Mouse (Mus musculus) midbrain, embryonic 11.5 days (tissue): Measurements from ENCODE around the gene Pla2g2c. TPM values are rescaled to one million over a fixed set of nuclear protein-coding genes. Genes with fewer than 3 reads are reported as not detected.
A peak's percentile ranks its signal among the peaks of the same experiment; 100 is the strongest.

ENCODE experiments used
- ATAC-seq: fragments of 200-750 bp; cut with Nextera tagmentation; 2 replicates; pipeline ENCODE4 v1.8.0; 2017; ENCODE audit warnings: moderate TSS enrichment, moderate library complexity; ENCODE audit not compliant: low FRiP score
- DNase-seq: peaks from one replicate; pipeline ENCODE4 v3.0.0; 2015; ENCODE audit warnings: low spot score; ENCODE audit errors: missing footprints
- H3K27ac ChIP-seq: fragments of 300-500 bp; sonication (generic); 2 replicates; pipeline ENCODE4 v1.5.1; 2014; ENCODE audit warnings: low read depth, low read length
- H3K27me3 ChIP-seq: fragments of 300-500 bp; sonication (generic); 2 replicates; pipeline ENCODE4 v1.6.1; 2014; ENCODE audit warnings: mild to moderate bottlenecking, low read length, moderate library complexity, mixed read lengths; ENCODE audit not compliant: control insufficient read depth, insufficient read depth
- H3K36me3 ChIP-seq: fragments of 300-500 bp; sonication (generic); 2 replicates; pipeline ENCODE4 v1.6.1; 2014; ENCODE audit warnings: mild to moderate bottlenecking, low read length, moderate library complexity, mixed read lengths; ENCODE audit not compliant: control insufficient read depth, insufficient read depth
- H3K4me1 ChIP-seq: fragments of 300-500 bp; sonication (generic); 2 replicates; pipeline ENCODE4 v1.6.1; 2014; ENCODE audit warnings: low read length; ENCODE audit not compliant: control insufficient read depth, insufficient read depth
- H3K4me2 ChIP-seq: fragments of 300-500 bp; sonication (generic); 2 replicates; pipeline ENCODE4 v1.6.1; 2014; ENCODE audit warnings: mild to moderate bottlenecking, moderate library complexity
- H3K4me3 ChIP-seq: fragments of 300-500 bp; sonication (generic); 2 replicates; pipeline ENCODE4 v1.5.1; 2014; ENCODE audit warnings: low read depth, low read length
- H3K9ac ChIP-seq: fragments of 300-500 bp; sonication (generic); 2 replicates; pipeline ENCODE4 v1.6.1; 2014; ENCODE audit warnings: low read length
- H3K9me3 ChIP-seq: fragments of 300-500 bp; sonication (generic); 2 replicates; pipeline ENCODE4 v1.6.1; 2016; ENCODE audit warnings: low read length; ENCODE audit not compliant: control insufficient read depth
- WGBS: fragments of 180-500 bp; shearing (Covaris S2); extraction: QIAGEN DNeasy Blood & Tissue Kit; methylation state at CpG from one replicate; pipeline ENCODE4 v1.1.7; 2014; 5-methylcytosine and 5-hydroxymethylcytosine counted together
- polyA plus RNA-seq: library from polyadenylated mRNA; unstranded; fragments of >200 nt; fragmentation: Nextera tagmentation; extraction: Ambion mirVana; gene quantifications from 2 replicates; pipeline ENCODE4 v1.2.1, GENCODE M21; 2014

Gene Pla2g2c
- polyA plus RNA-seq, 1 experiment from 2014 or later: 0.96 TPM

DNA sequence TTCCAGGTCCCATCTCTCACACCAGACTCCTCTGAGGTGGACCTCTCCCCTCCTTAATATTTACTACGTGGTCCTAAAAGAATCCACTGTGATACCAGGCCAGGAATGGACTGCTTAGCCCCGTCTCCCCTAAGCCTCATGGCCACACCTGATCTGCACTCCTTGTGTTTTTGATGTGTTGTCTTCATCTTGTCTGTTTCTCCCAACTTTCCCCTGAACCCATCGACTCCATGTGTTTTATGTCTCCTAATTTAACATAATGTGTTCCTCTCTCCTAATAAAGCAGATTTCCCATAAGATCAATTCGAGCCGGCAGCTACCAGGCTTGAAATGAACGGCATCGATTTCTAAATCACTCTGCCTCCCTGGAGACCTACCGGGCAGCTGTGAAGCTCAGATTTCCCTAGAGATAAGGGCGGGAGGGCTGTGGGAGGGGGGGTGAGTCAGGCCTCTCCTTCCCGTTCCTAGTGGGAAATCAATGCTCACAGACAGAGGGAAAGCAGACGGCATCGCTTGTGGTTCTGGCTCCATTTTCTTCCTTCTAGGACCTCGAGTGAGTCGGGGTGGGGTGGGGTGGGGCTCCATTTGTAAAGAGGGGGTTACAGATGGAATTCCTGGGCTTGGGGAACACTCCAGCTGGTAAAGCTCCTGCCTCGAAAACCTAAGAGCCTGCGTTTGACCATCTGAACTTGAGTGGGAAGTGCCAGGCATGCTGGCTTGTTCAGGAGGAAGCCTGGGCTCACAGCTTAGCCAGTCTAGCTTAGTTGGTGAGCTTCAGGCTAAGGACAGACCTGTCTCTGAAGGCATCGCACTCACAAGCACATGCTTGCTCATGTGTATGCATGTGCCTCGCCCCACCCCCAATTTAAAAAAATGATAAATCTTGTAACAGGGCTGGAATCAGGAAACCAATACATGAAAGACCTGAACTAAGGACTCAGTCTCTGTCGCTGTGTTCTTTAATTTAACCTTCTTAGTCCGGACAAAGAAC lies 53.1 kb downstream of the Pla2g2c start:
- Histone ChIP-seq H3K9me3 (no peaks in the 10 kb centered on the region), H3K9ac (no peak overlapping the region), H3K27ac (no peak overlapping the region; the same call in 1 of the 2 replicates), H3K4me1 (peaks cover 2% of the 10 kb centered on the region; the same call in 1 of the 2 replicates), H3K4me2 (no peak overlapping the region), H3K4me3 (no peak overlapping the region), H3K27me3 (no peaks in the 10 kb centered on the region), H3K36me3 (no peaks in the 10 kb centered on the region)
- no peak for ATAC-seq
- DNase-seq: no peak
- 56% methylated on average over 20 of the region's 20 CpGs for WGBS

DNA sequence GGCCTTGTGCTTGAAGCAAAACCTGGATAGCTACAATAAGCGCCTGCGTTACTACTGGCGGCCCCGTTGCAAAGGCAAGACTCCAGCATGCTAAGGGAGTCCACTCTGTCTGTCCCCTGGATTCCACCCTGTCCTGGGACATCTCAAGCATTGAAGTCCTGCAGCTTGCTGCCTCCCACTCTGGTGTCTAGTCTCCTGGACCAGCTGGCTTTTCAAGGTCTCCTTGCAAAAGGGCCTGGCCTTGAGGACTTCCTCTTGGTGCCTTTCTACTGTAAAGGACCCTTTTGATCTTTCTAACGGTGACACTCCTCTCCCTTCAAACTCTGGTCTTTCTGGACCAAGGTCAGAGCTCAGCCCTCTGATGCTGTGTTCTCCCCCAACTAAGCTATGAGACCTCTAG lies 55.7 kb downstream of the Pla2g2c start:
- peaks cover 2% of the 10 kb centered on the region; the same call in 1 of the 2 replicates for H3K4me1 ChIP-seq
- H3K36me3 ChIP-seq: no peaks in the 10 kb centered on the region
- no peaks in the 10 kb centered on the region for H3K9me3 ChIP-seq
- no peak overlapping the region for H3K9ac ChIP-seq
- 94% methylated on average over 5 of the region's 5 CpGs for WGBS
- no peaks in the 10 kb centered on the region for H3K27me3 ChIP-seq
- ATAC-seq: no peak
- H3K27ac ChIP-seq: no peak overlapping the region
- no peak overlapping the region for H3K4me2 ChIP-seq
- DNase-seq: no peak
- H3K4me3 ChIP-seq: no peak overlapping the region

GRCm38 (mm10) chr4:138782098-138782497 lies 57.5 kb downstream of the Pla2g2c start:
- WGBS: 80% methylated on average over 6 of the region's 6 CpGs
- H3K36me3 ChIP-seq: no peaks in the 10 kb centered on the region
- ATAC-seq: no peak
- peaks cover 2% of the 10 kb centered on the region; the same call in 1 of the 2 replicates for H3K4me1 ChIP-seq
- H3K27me3 ChIP-seq: no peaks in the 10 kb centered on the region
- no peak overlapping the region for H3K4me3 ChIP-seq
- no peak for DNase-seq
- no peak overlapping the region for H3K9ac ChIP-seq
- H3K27ac ChIP-seq: no peak overlapping the region
- no peaks in the 10 kb centered on the region for H3K9me3 ChIP-seq
- no peak overlapping the region for H3K4me2 ChIP-seq

GRCm38 (mm10) chr4:138785721-138786120 lies 61.1 kb downstream of the Pla2g2c start:
- ATAC-seq (no peak), DNase-seq (no peak)
- Histone ChIP-seq H3K4me2 (no peak overlapping the region), H3K9me3 (no peaks in the 10 kb centered on the region), H3K36me3 (no peaks in the 10 kb centered on the region), H3K27ac (no peak overlapping the region), H3K27me3 (no peaks in the 10 kb centered on the region), H3K4me1 (no peaks in the 10 kb centered on the region), H3K9ac (no peak overlapping the region), H3K4me3 (no peak overlapping the region)
- 66% methylated on average over 4 of the region's 4 CpGs for WGBS

DNA sequence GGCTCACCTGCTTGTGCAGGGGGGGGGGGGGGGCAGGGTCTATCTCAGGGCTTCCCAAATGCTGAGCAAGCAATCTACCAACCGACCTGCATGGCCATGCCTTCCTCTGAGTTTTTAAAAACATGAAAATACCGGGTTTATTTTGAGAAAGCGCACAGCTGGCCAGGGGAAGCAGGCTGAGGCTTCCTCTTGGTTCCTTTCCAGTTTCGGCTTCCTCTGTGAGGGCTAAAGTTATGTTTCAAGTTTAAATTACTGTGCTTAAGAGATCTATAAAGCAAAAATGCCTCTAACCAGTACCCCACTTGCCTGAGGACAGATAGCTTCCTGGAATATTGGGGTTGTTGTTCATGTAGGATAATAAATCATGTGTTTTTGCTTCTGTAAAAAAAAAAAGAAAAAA lies 61.5 kb downstream of the Pla2g2c start:
- no peaks in the 10 kb centered on the region for H3K27me3 ChIP-seq

GRCm38 (mm10) chr4:138788381-138788780 lies 63.8 kb downstream of the Pla2g2c start:
- Histone ChIP-seq H3K9me3 (no peaks in the 10 kb centered on the region), H3K4me3 (no peak overlapping the region), H3K27ac (no peak overlapping the region), H3K4me1 (no peaks in the 10 kb centered on the region), H3K9ac (no peak overlapping the region), H3K36me3 (no peaks in the 10 kb centered on the region), H3K27me3 (no peaks in the 10 kb centered on the region), H3K4me2 (no peak overlapping the region)
- no peak for ATAC-seq
- DNase-seq: no peak
- WGBS: 78% methylated on average over 4 of the region's 4 CpGs

More for the DNA sequence above, 61.5 kb downstream of the Pla2g2c start:
- WGBS: 65% methylated on average over 4 of the region's 4 CpGs
- H3K36me3 ChIP-seq: no peaks in the 10 kb centered on the region
- H3K4me1 ChIP-seq: no peaks in the 10 kb centered on the region
- no peak overlapping the region for H3K27ac ChIP-seq
- DNase-seq (no peak), ATAC-seq (no peak)
- H3K9ac ChIP-seq: no peak overlapping the region
- H3K4me2 ChIP-seq: no peak overlapping the region
- no peaks in the 10 kb centered on the region for H3K9me3 ChIP-seq
- H3K4me3 ChIP-seq: no peak overlapping the region

GRCm38 (mm10) chr4:138791452-138791851 lies 66.9 kb downstream of the Pla2g2c start:
- no peaks in the 10 kb centered on the region for H3K27me3 ChIP-seq
- H3K9me3 ChIP-seq: no peaks in the 10 kb centered on the region
- 82% methylated on average over 6 of the region's 6 CpGs for WGBS
- DNase-seq: no peak
- no peak overlapping the region for H3K4me2 ChIP-seq
- H3K36me3 ChIP-seq: no peaks in the 10 kb centered on the region
- no peak overlapping the region for H3K4me3 ChIP-seq
- H3K4me1 ChIP-seq: no peaks in the 10 kb centered on the region
- H3K9ac ChIP-seq: no peak overlapping the region
- no peak overlapping the region for H3K27ac ChIP-seq
- ATAC-seq: no peak

DNA sequence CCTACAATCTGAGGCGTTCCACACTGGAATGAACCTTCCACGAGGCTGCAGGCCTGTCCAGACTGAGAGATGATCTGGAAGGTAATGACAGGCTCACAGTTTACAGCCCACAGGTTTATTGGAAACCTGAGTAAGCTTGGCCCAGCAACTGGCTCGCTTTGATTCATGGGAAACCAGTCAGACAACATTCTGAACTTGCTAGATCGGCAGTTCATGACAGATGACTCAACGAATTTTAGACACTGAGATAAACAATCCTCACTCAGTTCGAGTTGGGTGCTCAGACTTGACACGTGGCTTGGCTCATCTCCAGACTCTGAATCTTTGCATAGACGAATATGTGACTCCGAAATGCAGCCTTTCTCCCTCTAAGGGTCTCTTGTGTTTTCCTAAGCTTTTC lies 68.0 kb downstream of the Pla2g2c start:
- H3K27ac ChIP-seq: no peak overlapping the region
- H3K9ac ChIP-seq: no peak overlapping the region
- no peaks in the 10 kb centered on the region for H3K27me3 ChIP-seq
- WGBS: 75% methylated on average over 9 of the region's 9 CpGs
- no peak overlapping the region for H3K4me2 ChIP-seq
- H3K4me3 ChIP-seq: no peak overlapping the region
- H3K9me3 ChIP-seq: no peaks in the 10 kb centered on the region
- no peaks in the 10 kb centered on the region for H3K4me1 ChIP-seq
- ATAC-seq (no peak), DNase-seq (no peak)
- H3K36me3 ChIP-seq: no peaks in the 10 kb centered on the region

DNA sequence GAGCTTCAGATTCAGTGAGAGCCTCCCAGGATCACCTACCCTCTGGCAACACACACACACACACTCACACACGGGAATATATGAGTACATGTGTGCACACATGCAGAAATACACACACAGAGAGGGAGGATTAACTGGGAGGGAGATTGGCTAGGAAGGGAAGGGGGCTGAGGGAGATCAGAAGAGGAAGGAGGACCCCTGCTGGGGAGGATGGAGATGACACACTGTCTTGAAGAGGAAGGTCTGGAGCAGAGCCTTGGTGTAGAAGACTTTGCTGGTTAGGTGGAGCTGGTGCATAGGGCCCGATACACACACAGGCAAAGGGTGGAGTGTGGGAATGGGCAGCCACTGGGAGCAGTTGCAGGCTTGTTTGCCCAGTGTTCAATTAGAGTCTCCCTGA lies 68.7 kb downstream of the Pla2g2c start:
- Histone ChIP-seq H3K36me3 (no peaks in the 10 kb centered on the region), H3K4me1 (no peaks in the 10 kb centered on the region), H3K9me3 (no peaks in the 10 kb centered on the region), H3K27ac (no peak overlapping the region), H3K27me3 (no peaks in the 10 kb centered on the region), H3K4me3 (no peak overlapping the region), H3K9ac (no peak overlapping the region), H3K4me2 (no peak overlapping the region)
- 63% methylated on average over 2 of the region's 2 CpGs for WGBS
- peak; percentile 85 for DNase-seq
- ATAC-seq: no peak
